In the genomic region with DNA sequence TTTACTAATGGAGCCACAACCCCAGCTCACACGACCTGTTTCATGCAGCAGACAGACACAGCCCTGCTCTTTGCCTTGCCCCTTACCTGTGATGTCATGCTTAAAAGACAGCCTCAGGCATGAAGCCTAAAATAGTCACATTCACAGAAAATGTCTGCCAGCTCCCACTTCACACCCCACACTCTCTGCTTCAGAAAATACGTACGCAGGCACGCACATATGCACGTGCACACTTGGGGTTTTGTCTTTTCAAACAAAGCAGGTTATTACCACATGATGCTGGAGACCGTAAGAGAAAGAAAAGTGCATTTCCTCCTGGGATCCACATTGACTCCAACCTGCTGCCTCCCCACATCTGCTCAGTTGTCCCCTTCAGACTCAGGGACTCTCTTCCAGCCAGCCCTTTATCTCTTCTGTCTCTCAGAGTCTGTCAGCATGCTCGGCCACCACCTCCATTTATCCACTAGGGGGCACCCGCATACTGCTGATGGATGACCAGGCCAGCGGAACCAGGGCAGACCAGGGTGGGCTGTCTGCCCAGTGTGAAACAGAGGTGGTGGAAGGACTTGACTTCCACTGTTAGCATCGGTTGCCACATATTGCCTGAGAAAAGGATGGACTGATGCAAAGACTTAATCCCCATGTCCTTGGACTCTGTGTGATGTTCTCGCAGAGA, we compare ENCODE assay signal across 8 mouse cellular contexts. TPM values are rescaled to one million over a fixed set of nuclear protein-coding genes. Genes with fewer than 3 reads are reported as not detected.
DNase-seq lines count a peak whose midpoint lies in the region; ATAC-seq lines count a peak whose summit lies in the region.

No protein-coding gene starts in this region.

- H3K4me1 ChIP-seq in hindbrain, embryonic 14.5 days (replicated peaks; ENCODE audit: control insufficient read depth, insufficient read depth, low read length) = 0 out of 2 replicates have a peak, but pooled peaks cover 4% of the 10 kb centered on the region

- no peak overlapping the region for H3K27ac ChIP-seq in hindbrain, embryonic 14.5 days

- 45% methylated on average over 11 of the region's 11 CpGs for WGBS in hindbrain, embryonic 14.5 days

- no peaks in the 10 kb centered on the region for H3K36me3 ChIP-seq in hindbrain, embryonic 14.5 days (replicated peaks; ENCODE audit: control insufficient read depth, insufficient read depth)

- no peak overlapping the region for H3K9ac ChIP-seq in hindbrain, embryonic 14.5 days

- no peak overlapping the region for H3K4me3 ChIP-seq in hindbrain, embryonic 14.5 days (replicated peaks; ENCODE audit: low read length)

- no peaks in the 10 kb centered on the region for H3K9me3 ChIP-seq in hindbrain, embryonic 14.5 days (ENCODE audit: control insufficient read depth, low read length)

- H3K4me2 ChIP-seq in hindbrain, embryonic 14.5 days (replicated peaks) = no peak overlapping the region

- ATAC-seq in hindbrain, embryonic 14.5 days (ENCODE audit: low FRiP score) = peak; percentile 83

- peak; percentile 70 for DNase-seq in R1 (ENCODE audit: low read depth, low spot score)
- peak; percentile 81 to 87 for DNase-seq in cerebellum, postnatal 25 days
- DNase-seq in frontal cortex, postnatal 36 days (ENCODE audit: low spot score in 2 of 2) = peak; percentile 88 to 90
- peak; percentile 94 for DNase-seq in hindbrain, embryonic 14.5 days (ENCODE audit: low spot score)
- peak; percentile 83 to 89 for DNase-seq in layer of hippocampus, postnatal 25 days (ENCODE audit: extremely low spot score in 1 of 2, low spot score in 1 of 2)
- peak; percentile 89 for DNase-seq in lung, postnatal 14 days
- DNase-seq in retina, embryonic 14.5 days (ENCODE audit: low spot score) = peak; percentile 95
- peak; percentile 78 to 80 for DNase-seq in thymus, postnatal 36 days

- H3K27me3 ChIP-seq in hindbrain, embryonic 14.5 days (ENCODE audit: control insufficient read depth, insufficient read depth, low read length) = no peaks in the 10 kb centered on the region

RNA-seq across cellular contexts. Expression of gene Cmtm7, which starts 15.8 kb away (rescaled TPM):
- 11.9 and 13.7 TPM in 2 replicates for polyA plus RNA-seq in hindbrain, embryonic 14.5 days (2014; fragmentation: Nextera tagmentation; extraction: Ambion mirVana)
- total RNA-seq in layer of hippocampus, postnatal 25 days (2021) = 1 to 10 TPM; 4.9 to 5.1 TPM

RNA-seq across cellular contexts. Expression of gene Cmtm8, which starts 46.5 kb away (rescaled TPM):
- polyA plus RNA-seq in hindbrain, embryonic 14.5 days (2014; fragmentation: Nextera tagmentation; extraction: Ambion mirVana) = 10.1 and 14.3 TPM in 2 replicates
- total RNA-seq in layer of hippocampus, postnatal 25 days (2021) = 1 to 10 TPM; 1.8 to 2.0 TPM
